In genomic region chr5:139358653-139359052, GRCm38 (mm10) we compare ENCODE assay signal across 9 mouse cellular contexts. TPM values are rescaled to one million over a fixed set of nuclear protein-coding genes. Genes with fewer than 3 reads are reported as not detected.
DNase-seq lines count a peak whose midpoint lies in the region; ATAC-seq and TF ChIP-seq lines count a peak whose summit lies in the region.
"Had no signal": no experiment of that assay in that cellular context is flagged by ENCODE, and none has a peak within 500 bp of the region (broad histone marks: within the 10 kb centered on the region; RNA-seq: fewer than 3 reads in every experiment).

No protein-coding gene starts in this region.

- POLR2A ChIA-PET in Patski (lab: Charles Lee), result no interaction called here

- ATAC-seq in Patski, result peak; percentile 37
- peak; percentile 53 for ATAC-seq in megakaryocyte, adult 5-6 weeks (ENCODE audit: poor library complexity, severe bottlenecking)
- ATAC-seq in inflammation-experienced regulatory T-cells, adult 6 months, result no peak

- intact Hi-C loops in gastrocnemius, postnatal 14 days (cut with DNase I; ENCODE audit: low total_unique reads), result loop anchor here (5.0 kb wide), 1 partner anchor 149 kb away; no protein-coding TSS in a partner anchor

- CTCF ChIA-PET in Patski (lab: Charles Lee), result interaction anchor here (0.6 to 3.3 kb wide), 8 partner anchors 11 to 55 kb away, joined by 3 to 14 read pairs (median 4); no protein-coding TSS in a partner anchor

- H3K27me3 ChIP-seq in Patski, result no peaks in the 10 kb centered on the region
- H3K27me3 ChIP-seq: lung, embryonic 15.5 days had no signal

- DNase-seq in gastrocnemius, postnatal 14 days, result peak; percentile 49
- DNase-seq in gastrocnemius, postnatal 25 days, result no peak
- DNase-seq in 416B (ENCODE audit: low read depth) (peak; percentile 72), Patski (ENCODE audit: low read depth, low spot score) (no peak)
- peak; percentile 72 for DNase-seq in heart, postnatal 4 days
- no peak for DNase-seq in frontal cortex, postnatal 36 days (ENCODE audit: low spot score in 2 of 2)

- in situ Hi-C loops in Patski (cut with MboI; ENCODE audit: low pct_unique_long_range_greater_than_20kb), result loop anchor here (25.0 kb wide), 1 partner anchor 304 kb away; no protein-coding TSS in a partner anchor

- TF ChIP-seq CTCF in Patski (IDR thresholded peaks at IDR 0.05), result no peak

RNA-seq across cellular contexts. Expression of gene Cyp2w1, which starts 6.2 kb away (rescaled TPM):
- not detected for total RNA-seq in gastrocnemius, postnatal 14 days (2021)
- not detected for total RNA-seq in gastrocnemius, postnatal 25 days (2021)
- polyA plus RNA-seq in Patski (2021), result not detected
- total RNA-seq in heart, postnatal 4 days (2021), result not detected
- total RNA-seq in megakaryocyte, adult 5-6 weeks (2015), result not detected in 2 replicates
- total RNA-seq in megakaryocyte, adult 5-6 weeks (2017), result not detected in 2 replicates
- not detected for polyA plus RNA-seq in inflammation-experienced regulatory T-cells, adult 6 months (2017; shearing (Covaris generic))
- polyA plus RNA-seq: lung, embryonic 15.5 days had no signal

RNA-seq across cellular contexts. Expression of gene Cox19, which starts 7.4 kb away (rescaled TPM):
- total RNA-seq in gastrocnemius, postnatal 14 days (2021), result 10 to 100 TPM; 58.6 to 79.3 TPM
- total RNA-seq in gastrocnemius, postnatal 25 days (2021), result 10 to 100 TPM; 74.4 to 86.5 TPM
- polyA plus RNA-seq in Patski (2021), result 66.1 TPM
- 10 to 100 TPM; 76.9 to 79.3 TPM for total RNA-seq in heart, postnatal 4 days (2021)
- total RNA-seq in megakaryocyte, adult 5-6 weeks (2015), result 35.6 and 42.6 TPM in 2 replicates
- 20.0 and 24.6 TPM in 2 replicates for total RNA-seq in megakaryocyte, adult 5-6 weeks (2017)
- 10 to 100 TPM; 52.5 to 66.7 (median 65.2) TPM for polyA plus RNA-seq in inflammation-experienced regulatory T-cells, adult 6 months (2017; shearing (Covaris generic))

RNA-seq across cellular contexts. Expression of gene Gpr146, which starts 18.8 kb away (rescaled TPM):
- 10 to 100 TPM; 17.2 to 26.0 TPM for total RNA-seq in gastrocnemius, postnatal 14 days (2021)
- total RNA-seq in gastrocnemius, postnatal 25 days (2021), result 10 to 100 TPM; 23.5 to 23.6 TPM
- polyA plus RNA-seq in Patski (2021), result 7.9 TPM
- 10 to 100 TPM; 23.3 to 28.2 TPM for total RNA-seq in heart, postnatal 4 days (2021)
- total RNA-seq in megakaryocyte, adult 5-6 weeks (2015), result 9.8 and 13.1 TPM in 2 replicates
- 9.6 and 14.8 TPM in 2 replicates for total RNA-seq in megakaryocyte, adult 5-6 weeks (2017)
- 1 to 10 TPM; 3.9 to 5.8 (median 5.2) TPM for polyA plus RNA-seq in inflammation-experienced regulatory T-cells, adult 6 months (2017; shearing (Covaris generic))

RNA-seq across cellular contexts. Expression of gene Adap1, which starts 33.2 kb away (rescaled TPM):
- total RNA-seq in gastrocnemius, postnatal 14 days (2021), result 1 to 10 TPM in 1 of 2 experiments, under 1 TPM in 1; 0.78 to 2.0 TPM
- 1 to 10 TPM; 1.1 to 1.4 TPM for total RNA-seq in gastrocnemius, postnatal 25 days (2021)
- polyA plus RNA-seq in Patski (2021), result 5.0 TPM
- 1 to 10 TPM; 1.8 to 2.4 TPM for total RNA-seq in heart, postnatal 4 days (2021)
- total RNA-seq in megakaryocyte, adult 5-6 weeks (2015), result 42.5 and 43.9 TPM in 2 replicates
- 56.9 and 61.1 TPM in 2 replicates for total RNA-seq in megakaryocyte, adult 5-6 weeks (2017)
- 10 to 100 TPM in 1 of 3 experiments, 1 to 10 TPM in 2; 3.0 to 13.5 (median 3.7) TPM for polyA plus RNA-seq in inflammation-experienced regulatory T-cells, adult 6 months (2017; shearing (Covaris generic))

RNA-seq across cellular contexts. Expression of gene C130050O18Rik, which starts 46.4 kb away (rescaled TPM):
- under 1 TPM; 0.39 to 0.60 TPM for total RNA-seq in gastrocnemius, postnatal 14 days (2021)
- total RNA-seq in gastrocnemius, postnatal 25 days (2021), result under 1 TPM; 0.32 to 0.61 TPM
- polyA plus RNA-seq in Patski (2021), result 0.24 TPM
- under 1 TPM; 0.47 to 0.74 TPM for total RNA-seq in heart, postnatal 4 days (2021)
- 18.3 and 19.9 TPM in 2 replicates for total RNA-seq in megakaryocyte, adult 5-6 weeks (2015)
- 16.6 and 19.7 TPM in 2 replicates for total RNA-seq in megakaryocyte, adult 5-6 weeks (2017)
- polyA plus RNA-seq in inflammation-experienced regulatory T-cells, adult 6 months (2017; shearing (Covaris generic)), result not detected

Comparison
In these comparisons a context has a peak if more than half of its experiments do, and no peak if none do; other contexts are left out.
1. DNase-seq: peak in gastrocnemius, postnatal 14 days (single experiment), 416B (single experiment) and heart, postnatal 4 days (single experiment); none in gastrocnemius, postnatal 25 days (single experiment), Patski (single experiment) and frontal cortex, postnatal 36 days (0 of 2).